Mouse (Mus musculus): ENCODE data around the gene Adgrf5.

- no peak for TF ChIP-seq CTCF (IDR thresholded peaks at IDR 0.05; ENCODE audit: borderline replicate concordance, insufficient read depth, low read length)
- no peak for TF ChIP-seq POLR2A (IDR thresholded peaks at IDR 0.05; ENCODE audit: low read depth, low read length)
Measured at GRCm38 (mm10) chr17:43488439-43489151, 128.3 kb downstream of the Adgrf5 start.

Data from embryonic fibroblast, embryonic 13.5 days (primary cell).